Mouse (Mus musculus) heart, adult 2 months (tissue): ENCODE measurements around the gene Senp5.

Source experiments
- CTCF ChIP-seq: fragments of 200-600 bp; IDR thresholded peaks from 2 replicates; pipeline ENCODE4 v1.8.1; 2022; ENCODE audit warnings: antibody characterized with exemption, mild to moderate bottlenecking, moderate library complexity
- EP300 ChIP-seq: fragments of 200-500 bp; IDR thresholded peaks from 2 replicates; pipeline ENCODE4 v1.6.1; 2011; ENCODE audit warnings: low read depth, low read length, control low read depth; ENCODE audit not compliant: insufficient read depth

GRCm38 (mm10) chr16:31996371-31996770 lies 6.7 kb downstream of the Senp5 start:
- TF ChIP-seq EP300, result no peak
- no peak for TF ChIP-seq CTCF
